Mouse (Mus musculus) heart, embryonic 15.5 days (tissue): ENCODE data around the gene Lamtor2. TPM values are rescaled to one million over a fixed set of nuclear protein-coding genes. Genes with fewer than 3 reads are reported as not detected.
"Not testable (repeated sequence)": the region's sequence is repeated elsewhere in the genome, so short reads cannot be mapped to it uniquely, and the experiment has no call there.

Source experiments
- ATAC-seq: fragments of 200-750 bp; cut with Nextera tagmentation; replicated peaks from 2 replicates; pipeline ENCODE4 v1.8.0; 2017; ENCODE audit warnings: low read depth, moderate TSS enrichment; ENCODE audit not compliant: insufficient number of reproducible peaks, insufficient read depth, low FRiP score
- H3K27ac ChIP-seq: fragments of 300-500 bp; sonication (generic); 2 replicates; pipeline ENCODE4 v1.5.1; 2015; ENCODE audit warnings: mild to moderate bottlenecking, inconsistent platforms
- H3K27me3 ChIP-seq: fragments of 300-500 bp; sonication (generic); 2 replicates; pipeline ENCODE4 v1.6.1; 2015; ENCODE audit warnings: inconsistent platforms
- H3K36me3 ChIP-seq: fragments of 300-500 bp; sonication (generic); 2 replicates; pipeline ENCODE4 v1.6.1; 2015; ENCODE audit warnings: mild to moderate bottlenecking, inconsistent platforms
- H3K4me1 ChIP-seq: fragments of 300-500 bp; sonication (generic); replicated peaks from 2 replicates; pipeline ENCODE4 v1.6.1; 2015; ENCODE audit warnings: inconsistent platforms
- H3K4me2 ChIP-seq: fragments of 300-500 bp; sonication (generic); 2 replicates; pipeline ENCODE4 v1.6.1; 2015; ENCODE audit warnings: inconsistent platforms, mild to moderate bottlenecking, moderate library complexity
- H3K4me3 ChIP-seq: fragments of 300-500 bp; sonication (generic); 2 replicates; pipeline ENCODE4 v1.5.1; 2015; ENCODE audit warnings: mild to moderate bottlenecking, inconsistent platforms
- H3K9ac ChIP-seq: fragments of 300-500 bp; sonication (generic); 2 replicates; pipeline ENCODE4 v1.6.1; 2015; ENCODE audit warnings: mild to moderate bottlenecking, inconsistent platforms
- H3K9me3 ChIP-seq: fragments of 300-500 bp; sonication (generic); replicated peaks from 2 replicates; pipeline ENCODE4 v1.6.1; 2016; ENCODE audit warnings: inconsistent platforms
- WGBS: fragments of 180-500 bp; shearing (Covaris S2); methylation state at CpG from one replicate; pipeline ENCODE4 v1.1.7; 2015; ENCODE audit warnings: mixed read lengths; 5-methylcytosine and 5-hydroxymethylcytosine counted together
- polyA plus RNA-seq: library from polyadenylated mRNA; unstranded; fragments of >200 nt; fragmentation: Nextera tagmentation; extraction: Ambion mirVana; gene quantifications from 2 replicates; pipeline ENCODE4 v1.2.1, GENCODE M21; 2015

Lamtor2 gene
- 119 and 144 TPM in 2 replicates for polyA plus RNA-seq

DNA sequence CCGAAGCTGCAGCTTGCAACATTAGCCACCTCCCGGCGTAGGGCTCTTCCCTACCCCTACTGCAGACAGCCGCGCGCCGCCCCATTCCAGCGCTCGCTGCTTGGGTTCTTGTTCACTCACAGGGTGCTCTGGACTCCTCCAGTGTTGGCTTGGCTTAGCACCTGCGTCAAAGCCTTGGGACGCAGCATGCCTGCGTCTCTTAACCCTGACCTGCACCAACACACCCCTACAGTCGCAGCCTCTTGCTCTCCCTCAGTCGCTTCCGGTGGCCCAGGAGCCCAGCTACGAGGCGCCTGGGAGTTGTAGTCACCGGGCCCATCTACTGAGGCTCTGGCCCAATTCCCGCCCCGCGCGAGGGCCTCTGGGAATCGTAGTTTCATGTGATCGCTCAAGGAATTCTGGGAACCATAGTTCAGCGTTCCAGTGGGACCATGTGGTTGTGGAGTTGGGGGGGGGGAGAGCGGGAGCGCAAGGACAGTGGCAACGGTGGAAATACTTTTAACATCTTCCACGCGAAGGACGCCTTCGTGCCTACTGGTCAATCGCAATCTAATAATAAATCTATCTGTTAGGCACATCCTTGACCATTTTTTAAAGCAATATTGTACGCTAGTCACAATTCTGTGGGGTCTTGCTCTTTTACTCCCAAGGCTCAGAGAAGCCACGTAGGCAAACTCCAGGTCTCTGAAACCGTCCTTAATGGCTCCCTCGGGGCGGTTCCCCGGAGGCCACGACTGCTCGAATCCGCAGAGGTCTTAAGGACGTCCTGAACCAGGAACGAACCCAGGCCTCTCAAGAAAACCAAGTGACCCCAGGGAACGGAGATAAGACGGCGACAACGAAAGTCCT, at the start of gene Lamtor2:
TSS of gene Lamtor2 (minus strand) at position 399 of the 849 bp plus-strand sequence.
- H3K36me3 ChIP-seq: peaks cover 25% of the 10 kb centered on the region
- H3K27me3 ChIP-seq: no peaks in the 10 kb centered on the region
- under 1% methylated on average over 48 of the region's 48 CpGs for WGBS
- peak; percentile 87 for ATAC-seq
- H3K4me2 ChIP-seq: peak within 1 kb of the TSS; percentile 88
- H3K27ac ChIP-seq: peak within 1 kb of the TSS; percentile 99
- peak within 1 kb of the TSS; percentile 96 for H3K4me3 ChIP-seq
- peak within 1 kb of the TSS; percentile 81 for H3K9ac ChIP-seq
- peaks cover 23% of the 10 kb centered on the region for H3K4me1 ChIP-seq
- no peaks in the 10 kb centered on the region for H3K9me3 ChIP-seq

GRCm38 (mm10) chr3:88602466-88602865, 49.6 kb upstream of the Lamtor2 start:
- Histone ChIP-seq H3K9ac (no peak overlapping the region), H3K36me3 (no peaks in the 10 kb centered on the region), H3K27ac (no peak overlapping the region), H3K27me3 (no peaks in the 10 kb centered on the region), H3K4me1 (peaks cover 9% of the 10 kb centered on the region), H3K4me2 (no peak overlapping the region), H3K9me3 (no peaks in the 10 kb centered on the region), H3K4me3 (no peak overlapping the region)
- 61% methylated on average over 4 of the region's 4 CpGs for WGBS
- no peak for ATAC-seq

DNA sequence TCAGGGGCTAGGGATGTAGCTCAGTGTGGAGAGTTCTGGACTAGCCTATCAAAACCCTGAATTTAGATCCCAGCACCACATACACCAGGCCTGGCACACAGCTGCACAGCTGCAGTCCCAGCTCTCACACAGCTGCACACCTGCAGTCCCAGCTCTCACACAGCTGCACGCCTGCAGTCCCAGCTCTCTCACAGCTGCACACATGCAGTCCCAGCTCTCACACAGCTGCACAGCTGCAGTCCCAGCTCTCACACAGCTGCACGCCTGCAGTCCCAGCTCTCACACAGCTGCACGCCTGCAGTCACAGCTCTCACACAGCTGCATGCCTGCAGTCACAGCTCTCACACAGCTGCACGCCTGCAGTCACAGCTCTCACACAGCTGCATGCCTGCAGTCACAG, 43.7 kb upstream of the Lamtor2 start:
- H3K4me2 ChIP-seq, ATAC-seq, H3K9me3 ChIP-seq, H3K36me3 ChIP-seq, H3K9ac ChIP-seq, H3K27ac ChIP-seq, H3K4me3 ChIP-seq, H3K27me3 ChIP-seq: not testable (repeated sequence)
- 79% methylated on average over 4 of the region's 4 CpGs for WGBS
- H3K4me1 ChIP-seq: peaks cover 21% of the 10 kb centered on the region

- Histone ChIP-seq H3K4me3 (no peak overlapping the region), H3K36me3 (no peaks in the 10 kb centered on the region; the same call in 1 of the 2 replicates), H3K4me2 (no peak overlapping the region), H3K4me1 (peaks cover 34% of the 10 kb centered on the region), H3K27ac (no peak overlapping the region), H3K27me3 (no peaks in the 10 kb centered on the region), H3K9me3 (no peaks in the 10 kb centered on the region), H3K9ac (no peak overlapping the region)
- 27% methylated on average over 10 of the region's 10 CpGs for WGBS
- ATAC-seq: no peak
Observed at GRCm38 (mm10) chr3:88593893-88594580, 41.2 kb upstream of the Lamtor2 start.

DNA sequence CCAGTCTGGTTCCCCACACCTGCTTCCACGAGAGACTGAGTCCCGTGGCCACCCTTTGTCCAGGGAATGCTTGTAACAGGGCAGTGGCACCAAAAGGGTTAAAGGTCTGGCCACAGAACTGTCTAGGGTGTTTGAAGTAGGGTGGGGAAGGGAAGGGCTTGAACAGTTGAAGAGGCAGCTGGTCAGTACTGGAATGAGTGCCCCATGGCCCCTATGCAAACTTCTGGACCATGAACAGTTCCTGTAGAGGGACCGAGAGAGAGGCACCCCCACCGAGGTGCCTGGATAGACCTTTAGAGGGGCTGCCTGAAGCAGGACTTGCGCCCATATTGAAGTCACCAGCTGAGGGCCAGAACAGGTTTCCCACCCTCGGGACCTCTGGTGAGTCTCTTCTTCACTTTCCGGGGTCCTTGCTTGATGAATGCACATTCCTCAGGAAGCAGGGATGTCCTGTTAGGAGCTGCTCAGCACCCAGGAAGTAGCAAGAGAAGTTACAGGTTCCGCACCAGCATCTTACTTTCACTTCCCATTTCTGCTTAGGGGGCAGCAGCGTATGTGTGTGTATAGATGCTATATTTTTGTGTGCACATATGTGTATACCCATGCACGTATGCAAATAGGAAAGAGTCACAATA, 40.2 kb upstream of the Lamtor2 start:
- 66% methylated on average over 10 of the region's 10 CpGs for WGBS
- ATAC-seq: no peak
- 0 out of 2 replicates have a peak overlapping the region, but pooled peaks have one; percentile 9 for H3K27ac ChIP-seq
- H3K4me3 ChIP-seq: 0 out of 2 replicates have a peak overlapping the region, but pooled peaks have one; percentile 7
- peak overlapping the region; percentile 10; the same call in 1 of the 2 replicates for H3K4me2 ChIP-seq
- H3K9ac ChIP-seq: no peak overlapping the region
- no peaks in the 10 kb centered on the region for H3K9me3 ChIP-seq
- H3K4me1 ChIP-seq: peaks cover 34% of the 10 kb centered on the region
- no peaks in the 10 kb centered on the region for H3K27me3 ChIP-seq
- H3K36me3 ChIP-seq: peaks cover 7% of the 10 kb centered on the region

- H3K27me3 ChIP-seq: no peaks in the 10 kb centered on the region
- H3K27ac ChIP-seq: peak overlapping the region; percentile 13; the same call in 1 of the 2 replicates
- no peak overlapping the region for H3K4me3 ChIP-seq
- H3K9ac ChIP-seq: no peak overlapping the region
- WGBS: 27% methylated on average over 9 of the region's 9 CpGs
- H3K36me3 ChIP-seq: peaks cover 16% of the 10 kb centered on the region
- H3K9me3 ChIP-seq: no peaks in the 10 kb centered on the region
- peaks cover 34% of the 10 kb centered on the region for H3K4me1 ChIP-seq
- H3K4me2 ChIP-seq: peak overlapping the region; percentile 28
- no peak for ATAC-seq
Observed at GRCm38 (mm10) chr3:88591950-88592731, 39.3 kb upstream of the Lamtor2 start.

DNA sequence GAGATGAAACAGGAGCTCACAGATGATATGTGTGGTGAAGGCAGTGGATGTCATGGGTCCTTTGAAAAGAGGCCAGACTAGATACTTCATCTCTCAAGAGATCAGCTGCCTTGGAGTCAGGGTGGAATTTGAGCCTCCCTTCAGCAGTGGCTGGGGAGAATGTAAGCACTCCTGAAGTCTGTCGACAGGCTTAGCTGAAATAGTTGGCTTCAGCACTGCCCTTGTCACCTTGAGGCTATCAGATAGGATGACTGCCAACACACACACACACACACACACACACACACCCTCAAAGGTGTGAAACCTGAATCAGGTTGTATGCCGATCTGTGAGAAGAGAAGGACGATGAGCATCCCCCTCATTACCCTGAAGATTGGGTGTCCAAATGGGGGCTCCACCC, 38.2 kb upstream of the Lamtor2 start:
- peak overlapping the region; percentile 1; the same call in 1 of the 2 replicates for H3K27ac ChIP-seq
- no peak overlapping the region for H3K4me2 ChIP-seq
- H3K9me3 ChIP-seq: no peaks in the 10 kb centered on the region
- H3K9ac ChIP-seq: no peak overlapping the region
- peaks cover 34% of the 10 kb centered on the region for H3K4me1 ChIP-seq
- 36% methylated on average over 3 of the region's 3 CpGs for WGBS
- H3K36me3 ChIP-seq: peaks cover 26% of the 10 kb centered on the region
- no peak overlapping the region for H3K4me3 ChIP-seq
- H3K27me3 ChIP-seq: no peaks in the 10 kb centered on the region
- no peak for ATAC-seq

DNA sequence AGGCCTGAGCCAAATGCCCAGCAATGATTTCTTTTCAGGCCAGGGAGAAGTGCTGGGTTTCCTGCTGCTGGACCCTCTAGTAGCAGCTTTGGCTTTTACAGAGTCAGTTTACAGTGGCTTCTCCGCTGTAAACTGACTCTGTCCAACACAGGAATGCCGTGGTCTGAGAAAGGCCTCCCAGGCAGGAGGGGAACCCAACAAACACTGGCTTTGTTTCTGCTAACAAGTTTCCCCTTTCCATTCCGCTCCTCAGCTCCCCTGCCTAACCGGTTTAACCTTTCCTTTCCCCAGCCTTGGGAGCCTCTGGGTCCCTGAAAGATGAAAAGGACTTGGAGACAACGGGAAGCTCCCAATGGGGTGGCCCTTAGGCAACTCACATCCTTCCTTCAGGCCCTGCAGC, 37.4 kb upstream of the Lamtor2 start:
- H3K9ac ChIP-seq: no peak overlapping the region
- H3K4me3 ChIP-seq: no peak overlapping the region
- ATAC-seq: no peak
- WGBS: 29% methylated on average over 5 of the region's 5 CpGs
- no peaks in the 10 kb centered on the region for H3K27me3 ChIP-seq
- H3K36me3 ChIP-seq: peaks cover 33% of the 10 kb centered on the region
- H3K27ac ChIP-seq: 0 out of 2 replicates have a peak overlapping the region, but pooled peaks have one; percentile 1
- H3K4me1 ChIP-seq: peaks cover 34% of the 10 kb centered on the region
- H3K4me2 ChIP-seq: no peak overlapping the region
- no peaks in the 10 kb centered on the region for H3K9me3 ChIP-seq

DNA sequence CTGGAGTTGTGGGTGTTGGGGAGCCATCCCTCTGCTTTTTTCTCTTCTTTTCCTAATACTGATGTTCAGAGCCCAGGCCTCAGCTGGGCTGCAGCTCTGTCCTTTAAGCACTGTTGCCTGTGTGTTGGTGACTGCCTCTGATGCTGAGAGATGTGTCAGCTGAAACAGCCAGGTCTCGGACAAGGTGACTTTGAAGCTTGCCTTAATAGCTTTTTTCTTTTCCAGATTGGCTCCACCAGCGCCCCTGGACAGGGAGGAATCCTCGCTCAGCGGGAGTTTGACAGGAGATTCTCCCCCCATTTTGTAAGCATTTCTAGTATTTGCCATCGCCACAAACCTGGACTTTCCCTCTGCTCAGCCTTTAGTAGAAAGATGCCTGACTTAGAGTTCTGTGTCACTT, 33.8 kb upstream of the Lamtor2 start:
- H3K9ac ChIP-seq: no peak overlapping the region
- no peak for ATAC-seq
- no peak overlapping the region for H3K27ac ChIP-seq
- H3K4me2 ChIP-seq: no peak overlapping the region
- no peaks in the 10 kb centered on the region for H3K9me3 ChIP-seq
- 95% methylated on average over 5 of the region's 5 CpGs for WGBS
- peaks cover 58% of the 10 kb centered on the region for H3K36me3 ChIP-seq
- no peak overlapping the region for H3K4me3 ChIP-seq
- H3K27me3 ChIP-seq: no peaks in the 10 kb centered on the region
- peaks cover 13% of the 10 kb centered on the region for H3K4me1 ChIP-seq

GRCm38 (mm10) chr3:88585769-88586168, 32.9 kb upstream of the Lamtor2 start:
- no peaks in the 10 kb centered on the region for H3K9me3 ChIP-seq
- no peak overlapping the region for H3K4me2 ChIP-seq
- H3K36me3 ChIP-seq: peaks cover 64% of the 10 kb centered on the region
- H3K27ac ChIP-seq: no peak overlapping the region
- no peaks in the 10 kb centered on the region for H3K27me3 ChIP-seq
- H3K4me1 ChIP-seq: peaks cover 8% of the 10 kb centered on the region
- no peak overlapping the region for H3K4me3 ChIP-seq
- H3K9ac ChIP-seq: no peak overlapping the region
- 90% methylated on average over 6 of the region's 6 CpGs for WGBS
- ATAC-seq: no peak
